Mouse (Mus musculus): ENCODE data around the gene Acot8.

- no peak for TF ChIP-seq POLR2A (IDR thresholded peaks at IDR 0.05; ENCODE audit: borderline replicate concordance, control insufficient read depth, low read depth, low read length)
- TF ChIP-seq CTCF (IDR thresholded peaks at IDR 0.05; ENCODE audit: control insufficient read depth, insufficient read depth, low read length) = no peak
These were observed 765 bp downstream of the Acot8 start for GRCm38 (mm10) chr2:164803921-164804313.
